Mouse (Mus musculus) heart, adult 10 weeks (tissue): Measurements from ENCODE around the gene Fam228a. TPM values are rescaled to one million over a fixed set of nuclear protein-coding genes. Genes with fewer than 3 reads are reported as not detected.

Experiments
- polyA plus RNA-seq: library from polyadenylated mRNA; stranded (reverse); fragments of 350-450 nt; fragmentation: Illumina TruSeq; extraction: RNeasy Lipid Tissue Mini Kit (QIAGEN cat#74804); gene quantifications from one replicate; pipeline ENCODE4 v1.2.3, GENCODE M21; 2014; ENCODE audit warnings: low read depth, low replicate concordance

The Fam228a gene
- polyA plus RNA-seq: 0.26 TPM

GRCm38 (mm10) chr12:4738031-4738576 is at the start of gene Fam228a:
Gene Fam228a (minus strand): TSS chr12:4738430.

DNA sequence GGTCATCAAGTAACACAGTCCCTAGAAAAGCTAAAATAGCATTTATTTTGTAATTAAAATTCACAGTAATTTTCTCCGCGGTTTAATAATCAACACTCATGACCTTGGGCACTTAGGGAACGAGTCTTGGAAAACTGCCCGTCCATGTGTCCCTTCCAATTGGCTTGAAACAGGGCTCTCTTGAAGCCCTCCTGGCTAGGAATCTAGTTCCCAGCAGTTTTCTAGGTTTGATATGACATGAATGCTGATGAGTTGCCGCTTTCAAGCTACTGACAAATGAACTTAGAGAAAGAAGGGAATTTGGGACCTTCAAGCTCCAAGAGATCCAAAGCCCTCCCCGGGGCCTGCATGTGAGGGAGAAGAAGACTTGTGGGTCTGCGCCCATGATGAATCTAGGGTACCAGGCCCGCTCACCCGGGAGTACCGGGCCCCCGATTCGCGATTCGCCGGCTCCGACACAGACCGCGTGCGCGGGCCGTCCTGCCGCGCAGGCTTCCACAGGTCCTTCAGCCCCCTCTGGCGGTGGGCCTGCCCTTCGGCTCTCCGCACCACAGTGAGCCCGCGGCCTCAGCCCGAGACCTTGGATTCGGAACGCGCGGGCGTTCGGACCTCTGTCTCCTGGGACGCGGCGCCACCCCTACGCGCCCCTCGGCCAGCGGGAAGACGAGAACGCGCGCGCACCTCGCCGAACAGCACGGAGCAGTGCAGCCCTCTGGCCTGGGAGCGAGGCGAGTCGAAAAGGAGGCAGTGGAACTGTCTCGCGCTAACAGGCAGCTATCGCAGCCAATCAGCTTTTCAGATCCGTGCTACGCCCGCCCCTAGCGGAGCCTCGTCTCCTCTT is 30.5 kb upstream of the Fam228a start, which contains the start of the genes Pfn4 and Fam228b:
Gene Pfn4, plus strand, starts transcription at position 531 of the 841 bp plus-strand sequence.
Gene Fam228b, minus strand, starts transcription at position 776 of the 841 bp plus-strand sequence.

Other genes starting within 250 kb of the Fam228a start
- gene Itsn2, start 145.8 kb downstream of the Fam228a start, polyA plus RNA-seq: 36.7 TPM
- not detected for gene Gm3625, start 145.5 kb downstream of the Fam228a start, polyA plus RNA-seq
- gene Pfn4, start 30.6 kb upstream of the Fam228a start, polyA plus RNA-seq: 3.0 TPM
- gene Fam228b, start 30.8 kb upstream of the Fam228a start, polyA plus RNA-seq: 5.4 TPM
- 45.5 TPM for gene Sf3b6, start 79.1 kb upstream of the Fam228a start, polyA plus RNA-seq
- gene Fkbp1b, start 103.2 kb upstream of the Fam228a start, polyA plus RNA-seq: 1.7 TPM
- gene Wdcp, start 104.9 kb upstream of the Fam228a start, polyA plus RNA-seq: 7.7 TPM
- 1.7 TPM for gene Mfsd2b, start 135.9 kb upstream of the Fam228a start, polyA plus RNA-seq
- gene Ubxn2a, start 169.3 kb upstream of the Fam228a start, polyA plus RNA-seq: 71.5 TPM
- 6.7 TPM for gene Atad2b, start 178.9 kb upstream of the Fam228a start, polyA plus RNA-seq